Mouse (Mus musculus): ENCODE data around the gene Sag. TPM values are rescaled to one million over a fixed set of nuclear protein-coding genes. Genes with fewer than 3 reads are reported as not detected.

The Sag gene
- polyA plus RNA-seq, 1 experiment from 2014 or later, result 2.6 TPM

- H3K9ac ChIP-seq (ENCODE audit: low read depth, low read length), result no peak overlapping the region
- no peak overlapping the region for H3K4me3 ChIP-seq (ENCODE audit: low read depth, low read length)
- H3K4me2 ChIP-seq (replicated peaks; ENCODE audit: low read depth, low read length), result no peak overlapping the region
- no peaks in the 10 kb centered on the region for H3K36me3 ChIP-seq (ENCODE audit: control insufficient read depth, insufficient read depth, low read length)
- H3K4me1 ChIP-seq (replicated peaks; ENCODE audit: control insufficient read depth, insufficient read depth, low read length), result no peaks in the 10 kb centered on the region
- H3K9me3 ChIP-seq (ENCODE audit: control insufficient read depth, low read length), result no peaks in the 10 kb centered on the region
- ATAC-seq (ENCODE audit: low FRiP score) (no peak), DNase-seq (ENCODE audit: low spot score) (no peak)
- H3K27me3 ChIP-seq (ENCODE audit: control insufficient read depth, insufficient read depth, low read length), result no peaks in the 10 kb centered on the region
- WGBS, result 68% methylated on average over 4 of the region's 4 CpGs
- H3K27ac ChIP-seq (ENCODE audit: low read depth, low read length), result no peak overlapping the region
These were observed 44.1 kb downstream of the Sag start for GRCm38 (mm10) chr1:87847475-87848168.

GRCm38 (mm10) chr1:87848237-87848996, 44.9 kb downstream of the Sag start:
- H3K27me3 ChIP-seq (ENCODE audit: control insufficient read depth, insufficient read depth, low read length), result no peaks in the 10 kb centered on the region
- H3K9ac ChIP-seq (ENCODE audit: low read depth, low read length), result no peak overlapping the region
- 64% methylated on average over 11 of the region's 11 CpGs for WGBS
- no peaks in the 10 kb centered on the region for H3K4me1 ChIP-seq (replicated peaks; ENCODE audit: control insufficient read depth, insufficient read depth, low read length)
- ATAC-seq (ENCODE audit: low FRiP score) (no peak), DNase-seq (ENCODE audit: low spot score) (no peak)
- H3K4me3 ChIP-seq (ENCODE audit: low read depth, low read length), result no peak overlapping the region
- no peak overlapping the region for H3K27ac ChIP-seq (ENCODE audit: low read depth, low read length)
- H3K4me2 ChIP-seq (replicated peaks; ENCODE audit: low read depth, low read length), result no peak overlapping the region
- H3K9me3 ChIP-seq (ENCODE audit: control insufficient read depth, low read length), result no peaks in the 10 kb centered on the region
- no peaks in the 10 kb centered on the region for H3K36me3 ChIP-seq (ENCODE audit: control insufficient read depth, insufficient read depth, low read length)

GRCm38 (mm10) chr1:87849278-87849677, 45.8 kb downstream of the Sag start:
- Histone ChIP-seq H3K9ac (ENCODE audit: low read depth, low read length) (no peak overlapping the region), H3K27ac (ENCODE audit: low read depth, low read length) (no peak overlapping the region), H3K4me1 (replicated peaks; ENCODE audit: control insufficient read depth, insufficient read depth, low read length) (peaks cover under 1% of the 10 kb centered on the region; the same call in 1 of the 2 replicates), H3K27me3 (ENCODE audit: control insufficient read depth, insufficient read depth, low read length) (no peaks in the 10 kb centered on the region), H3K4me3 (ENCODE audit: low read depth, low read length) (no peak overlapping the region), H3K9me3 (ENCODE audit: control insufficient read depth, low read length) (no peaks in the 10 kb centered on the region), H3K36me3 (ENCODE audit: control insufficient read depth, insufficient read depth, low read length) (no peaks in the 10 kb centered on the region), H3K4me2 (replicated peaks; ENCODE audit: low read depth, low read length) (no peak overlapping the region)
- WGBS, result 77% methylated on average over 5 of the region's 5 CpGs
- DNase-seq (ENCODE audit: low spot score) (no peak), ATAC-seq (ENCODE audit: low FRiP score) (no peak)

GRCm38 (mm10) chr1:87851344-87851743, 47.9 kb downstream of the Sag start:
- WGBS, result 84% methylated on average over 3 of the region's 3 CpGs
- Histone ChIP-seq H3K27me3 (ENCODE audit: control insufficient read depth, insufficient read depth, low read length) (no peaks in the 10 kb centered on the region), H3K4me1 (replicated peaks; ENCODE audit: control insufficient read depth, insufficient read depth, low read length) (peaks cover 10% of the 10 kb centered on the region), H3K4me3 (ENCODE audit: low read depth, low read length) (no peak overlapping the region), H3K9me3 (ENCODE audit: control insufficient read depth, low read length) (no peaks in the 10 kb centered on the region), H3K27ac (ENCODE audit: low read depth, low read length) (no peak overlapping the region), H3K9ac (ENCODE audit: low read depth, low read length) (no peak overlapping the region), H3K4me2 (replicated peaks; ENCODE audit: low read depth, low read length) (no peak overlapping the region), H3K36me3 (ENCODE audit: control insufficient read depth, insufficient read depth, low read length) (no peaks in the 10 kb centered on the region)
- no peak for DNase-seq (ENCODE audit: low spot score)
- ATAC-seq (ENCODE audit: low FRiP score), result no peak

- 56% methylated on average over 5 of the region's 5 CpGs for WGBS
- H3K9ac ChIP-seq (ENCODE audit: low read depth, low read length), result no peak overlapping the region
- peak overlapping the region; percentile 98; the same call in 1 of the 2 replicates for H3K4me3 ChIP-seq (ENCODE audit: low read depth, low read length)
These were observed 48.8 kb downstream of the Sag start for GRCm38 (mm10) chr1:87852081-87852790.

GRCm38 (mm10) chr1:87852892-87853600, 49.6 kb downstream of the Sag start, which contains the start of gene Dgkd:
TSS of gene Dgkd (plus strand) at chr1:87853287.
- Histone ChIP-seq H3K9me3 (ENCODE audit: control insufficient read depth, low read length) (no peaks in the 10 kb centered on the region), H3K4me2 (replicated peaks; ENCODE audit: low read depth, low read length) (peak within 1 kb of the TSS; percentile 86), H3K4me3 (ENCODE audit: low read depth, low read length) (peak within 1 kb of the TSS; percentile 98), H3K36me3 (ENCODE audit: control insufficient read depth, insufficient read depth, low read length) (no peaks in the 10 kb centered on the region), H3K4me1 (replicated peaks; ENCODE audit: control insufficient read depth, insufficient read depth, low read length) (peaks cover 10% of the 10 kb centered on the region), H3K9ac (ENCODE audit: low read depth, low read length) (peak within 1 kb of the TSS; percentile 96), H3K27me3 (ENCODE audit: control insufficient read depth, insufficient read depth, low read length) (no peaks in the 10 kb centered on the region), H3K27ac (ENCODE audit: low read depth, low read length) (peak within 1 kb of the TSS; percentile 71; the same call in 1 of the 2 replicates)
- DNase-seq (ENCODE audit: low spot score) (peak; percentile 93), ATAC-seq (ENCODE audit: low FRiP score) (peak; percentile 94)
- WGBS, result 7% methylated on average over 18 of the region's 74 CpGs

More at GRCm38 (mm10) chr1:87852081-87852790, 48.8 kb downstream of the Sag start:
- peak overlapping the region; percentile 86 for H3K4me2 ChIP-seq (replicated peaks; ENCODE audit: low read depth, low read length)
- H3K27ac ChIP-seq (ENCODE audit: low read depth, low read length), result no peak overlapping the region
- ATAC-seq (ENCODE audit: low FRiP score), result no peak
- no peaks in the 10 kb centered on the region for H3K27me3 ChIP-seq (ENCODE audit: control insufficient read depth, insufficient read depth, low read length)
- DNase-seq (ENCODE audit: low spot score), result no peak
- no peaks in the 10 kb centered on the region for H3K9me3 ChIP-seq (ENCODE audit: control insufficient read depth, low read length)
- H3K4me1 ChIP-seq (replicated peaks; ENCODE audit: control insufficient read depth, insufficient read depth, low read length), result peaks cover 10% of the 10 kb centered on the region
- no peaks in the 10 kb centered on the region for H3K36me3 ChIP-seq (ENCODE audit: control insufficient read depth, insufficient read depth, low read length)

- no peaks in the 10 kb centered on the region for H3K36me3 ChIP-seq (ENCODE audit: control insufficient read depth, insufficient read depth, low read length)
- H3K9me3 ChIP-seq (ENCODE audit: control insufficient read depth, low read length), result no peaks in the 10 kb centered on the region
- peak overlapping the region; percentile 96 for H3K9ac ChIP-seq (ENCODE audit: low read depth, low read length)
- H3K4me3 ChIP-seq (ENCODE audit: low read depth, low read length), result peak overlapping the region; percentile 98
- peak; percentile 67 for ATAC-seq (ENCODE audit: low FRiP score)
- H3K27me3 ChIP-seq (ENCODE audit: control insufficient read depth, insufficient read depth, low read length), result no peaks in the 10 kb centered on the region
- peak overlapping the region; percentile 71; the same call in 1 of the 2 replicates for H3K27ac ChIP-seq (ENCODE audit: low read depth, low read length)
- under 1% methylated on average over 28 of the region's 48 CpGs for WGBS
- peaks cover 10% of the 10 kb centered on the region for H3K4me1 ChIP-seq (replicated peaks; ENCODE audit: control insufficient read depth, insufficient read depth, low read length)
- peak overlapping the region; percentile 86 for H3K4me2 ChIP-seq (replicated peaks; ENCODE audit: low read depth, low read length)
- DNase-seq (ENCODE audit: low spot score), result peak; percentile 58
These were observed 50.3 kb downstream of the Sag start for GRCm38 (mm10) chr1:87853601-87854361.

Data from hindbrain, embryonic 11.5 days (tissue).